In genomic region chr15:103537011-103537821, GRCm38 (mm10) we compare ENCODE assay signal across 8 mouse cellular contexts. TPM values are rescaled to one million over a fixed set of nuclear protein-coding genes. Genes with fewer than 3 reads are reported as not detected.
A peak's percentile ranks its signal among the peaks of the same experiment; 100 is the strongest.
DNase-seq lines count a peak whose midpoint lies in the region; ATAC-seq and TF ChIP-seq lines count a peak whose summit lies in the region.

No protein-coding gene starts in this region.

- H3K36me3 ChIP-seq in forebrain, embryonic 15.5 days, result no peaks in the 10 kb centered on the region
- no peaks in the 10 kb centered on the region for H3K36me3 ChIP-seq in intestine, postnatal 0 days (ENCODE audit: control insufficient read depth, insufficient read depth)
- no peaks in the 10 kb centered on the region for H3K36me3 ChIP-seq in midbrain, embryonic 12.5 days

- H3K4me2 ChIP-seq in forebrain, embryonic 15.5 days (replicated peaks), result peak overlapping the region; percentile 85
- H3K4me2 ChIP-seq in intestine, postnatal 0 days (replicated peaks; ENCODE audit: low read depth), result peak overlapping the region; percentile 78
- peak overlapping the region; percentile 95 for H3K4me2 ChIP-seq in midbrain, embryonic 12.5 days (replicated peaks)

- H3K9ac ChIP-seq in forebrain, embryonic 15.5 days (replicated peaks), result peak overlapping the region; percentile 81
- H3K9ac ChIP-seq in intestine, postnatal 0 days (ENCODE audit: low read depth, low read length), result peak overlapping the region; percentile 34
- peak overlapping the region; percentile 78 for H3K9ac ChIP-seq in midbrain, embryonic 12.5 days (replicated peaks)

- WGBS in forebrain, embryonic 15.5 days, result under 1% methylated on average over 37 of the region's 37 CpGs
- WGBS in intestine, postnatal 0 days, result 6% methylated on average over 35 of the region's 37 CpGs
- WGBS in midbrain, embryonic 12.5 days, result under 1% methylated on average over 37 of the region's 37 CpGs

- DNase-seq in gastrocnemius, adult 2 months, result peak; percentile 74
- no peak for DNase-seq in gastrocnemius, postnatal 10 days
- peak; percentile 35 for DNase-seq in R1 (ENCODE audit: low read depth, low spot score)
- DNase-seq in urinary bladder, postnatal 25 days (ENCODE audit: low spot score), result no peak

- TF ChIP-seq CTCF in gastrocnemius, adult 2 months (IDR thresholded peaks at IDR 0.05), result no peak
- TF ChIP-seq CTCF in intestine, postnatal 0 days (IDR thresholded peaks at IDR 0.05; ENCODE audit: low read depth), result no peak

- intact Hi-C loops in gastrocnemius, adult 2 months (cut with DNase I), result no loop called here

- H3K4me3 ChIP-seq in gastrocnemius, adult 2 months, result peak overlapping the region; percentile 76
- H3K4me3 ChIP-seq in forebrain, embryonic 15.5 days, result peak overlapping the region; percentile 70
- H3K4me3 ChIP-seq in intestine, postnatal 0 days (ENCODE audit: low read depth, low read length), result peak overlapping the region; percentile 48
- H3K4me3 ChIP-seq in midbrain, embryonic 12.5 days, result peak overlapping the region; percentile 77

- H3K27ac ChIP-seq in gastrocnemius, adult 2 months, result peak overlapping the region; percentile 92
- H3K27ac ChIP-seq in forebrain, embryonic 15.5 days (replicated peaks), result peak overlapping the region; percentile 65
- no peak overlapping the region for H3K27ac ChIP-seq in intestine, postnatal 0 days (ENCODE audit: low read depth, low read length)
- H3K27ac ChIP-seq in midbrain, embryonic 12.5 days (replicated peaks), result peak overlapping the region; percentile 49

- peak; percentile 75 for ATAC-seq in forebrain, embryonic 15.5 days (replicated peaks)
- ATAC-seq in intestine, postnatal 0 days, result peak; percentile 31; the same call in 1 of the 2 replicates
- ATAC-seq in midbrain, embryonic 12.5 days (ENCODE audit: low FRiP score, low read depth), result peak; percentile 54
- ATAC-seq in inflammation-experienced regulatory T-cells, adult 6 months, result no peak

- no peaks in the 10 kb centered on the region for H3K9me3 ChIP-seq in forebrain, embryonic 15.5 days
- H3K9me3 ChIP-seq in intestine, postnatal 0 days (ENCODE audit: control insufficient read depth), result no peaks in the 10 kb centered on the region
- H3K9me3 ChIP-seq in midbrain, embryonic 12.5 days, result no peaks in the 10 kb centered on the region

- H3K4me1 ChIP-seq in forebrain, embryonic 15.5 days, result peaks cover 16% of the 10 kb centered on the region
- no peaks in the 10 kb centered on the region for H3K4me1 ChIP-seq in intestine, postnatal 0 days (replicated peaks; ENCODE audit: control insufficient read depth, insufficient read depth, low read length)
- peaks cover 28% of the 10 kb centered on the region for H3K4me1 ChIP-seq in midbrain, embryonic 12.5 days

- H3K27me3 ChIP-seq in forebrain, embryonic 15.5 days, result peaks cover 4% of the 10 kb centered on the region; the same call in 1 of the 2 replicates
- peaks cover 25% of the 10 kb centered on the region for H3K27me3 ChIP-seq in intestine, postnatal 0 days (replicated peaks; ENCODE audit: control insufficient read depth, insufficient read depth, low read length)
- peaks cover 26% of the 10 kb centered on the region; the same call in 1 of the 2 replicates for H3K27me3 ChIP-seq in midbrain, embryonic 12.5 days

RNA-seq across cellular contexts. Expression of gene Ppp1r1a, which starts 0.6 kb away (rescaled TPM):
- 100 to 1,000 TPM in 1 of 2 experiments, 10 to 100 TPM in 1; 67.6 to 107 TPM for total RNA-seq in gastrocnemius, adult 2 months (2021)
- 10 to 100 TPM; 50.9 to 64.0 TPM for total RNA-seq in gastrocnemius, postnatal 10 days (2021)
- polyA plus RNA-seq in forebrain, embryonic 15.5 days (2015; fragmentation: Nextera tagmentation; extraction: Ambion mirVana), result 100 TPM in 2 replicates
- 6.1 and 7.8 TPM in 2 replicates for polyA plus RNA-seq in intestine, postnatal 0 days (2015; fragmentation: Nextera tagmentation; extraction: Ambion mirVana)
- polyA plus RNA-seq in midbrain, embryonic 12.5 days (2016; fragmentation: Nextera tagmentation; extraction: Ambion mirVana), result 66.3 and 66.7 TPM in 2 replicates
- polyA plus RNA-seq in inflammation-experienced regulatory T-cells, adult 6 months (2017; shearing (Covaris generic)), result under 1 TPM in 1 of 3 experiments, not detected in 2; 0.51 TPM

RNA-seq across cellular contexts. Expression of gene Glycam1, which starts 27.7 kb away (rescaled TPM):
- total RNA-seq in gastrocnemius, adult 2 months (2021), result not detected
- not detected for total RNA-seq in gastrocnemius, postnatal 10 days (2021)
- polyA plus RNA-seq in forebrain, embryonic 15.5 days (2015; fragmentation: Nextera tagmentation; extraction: Ambion mirVana), result not detected in 2 replicates
- 1.1 and 3.8 TPM in 2 replicates for polyA plus RNA-seq in intestine, postnatal 0 days (2015; fragmentation: Nextera tagmentation; extraction: Ambion mirVana)
- polyA plus RNA-seq in midbrain, embryonic 12.5 days (2016; fragmentation: Nextera tagmentation; extraction: Ambion mirVana), result not detected in 2 replicates
- not detected for polyA plus RNA-seq in inflammation-experienced regulatory T-cells, adult 6 months (2017; shearing (Covaris generic))

RNA-seq across cellular contexts. Expression of gene Pde1b, which starts 34.4 kb away (rescaled TPM):
- total RNA-seq in gastrocnemius, adult 2 months (2021), result under 1 TPM; 0.42 to 0.51 TPM
- total RNA-seq in gastrocnemius, postnatal 10 days (2021), result 1 to 10 TPM; 1.2 to 2.2 TPM
- polyA plus RNA-seq in forebrain, embryonic 15.5 days (2015; fragmentation: Nextera tagmentation; extraction: Ambion mirVana), result 71.3 and 73.2 TPM in 2 replicates
- 4.0 and 4.5 TPM in 2 replicates for polyA plus RNA-seq in intestine, postnatal 0 days (2015; fragmentation: Nextera tagmentation; extraction: Ambion mirVana)
- polyA plus RNA-seq in midbrain, embryonic 12.5 days (2016; fragmentation: Nextera tagmentation; extraction: Ambion mirVana), result 47.8 and 48.7 TPM in 2 replicates
- polyA plus RNA-seq in inflammation-experienced regulatory T-cells, adult 6 months (2017; shearing (Covaris generic)), result 1 to 10 TPM; 2.4 to 3.4 (median 3.0) TPM

Comparison
In these comparisons a context has a peak if more than half of its experiments do, and no peak if none do; other contexts are left out.
1. DNase-seq: peak in gastrocnemius, adult 2 months (single experiment) and R1 (single experiment); none in gastrocnemius, postnatal 10 days (single experiment) and urinary bladder, postnatal 25 days (single experiment).
2. Peak in every context shown above with its lines, with median percentiles within 50 percentile points of each other: H3K4me3 ChIP-seq, H3K4me2 ChIP-seq and H3K9ac ChIP-seq.